Mouse (Mus musculus) forebrain, embryonic 12.5 days (tissue): ENCODE measurements around the gene Elmo2. TPM values are rescaled to one million over a fixed set of nuclear protein-coding genes. Genes with fewer than 3 reads are reported as not detected.
A peak's percentile ranks its signal among the peaks of the same experiment; 100 is the strongest.

ENCODE experiments used
- ATAC-seq: fragments of 200-750 bp; cut with Nextera tagmentation; 2 replicates; pipeline ENCODE4 v1.8.0; 2017; ENCODE audit warnings: moderate TSS enrichment; ENCODE audit not compliant: low FRiP score
- H3K27ac ChIP-seq: fragments of 300-500 bp; sonication (generic); 2 replicates; pipeline ENCODE4 v1.5.1; 2016; ENCODE audit warnings: mild to moderate bottlenecking
- H3K27me3 ChIP-seq: fragments of 300-500 bp; sonication (generic); 2 replicates; pipeline ENCODE4 v1.6.1; 2016; ENCODE audit warnings: mild to moderate bottlenecking
- H3K36me3 ChIP-seq: fragments of 300-500 bp; sonication (generic); replicated peaks from 2 replicates; pipeline ENCODE4 v1.6.1; 2016; ENCODE audit warnings: mild to moderate bottlenecking
- H3K4me1 ChIP-seq: fragments of 300-500 bp; sonication (generic); 2 replicates; pipeline ENCODE4 v1.6.1; 2016
- H3K4me2 ChIP-seq: fragments of 300-500 bp; sonication (generic); 2 replicates; pipeline ENCODE4 v1.6.1; 2016; ENCODE audit warnings: mild to moderate bottlenecking, moderate library complexity
- H3K4me3 ChIP-seq: fragments of 300-500 bp; sonication (generic); replicated peaks from 2 replicates; pipeline ENCODE4 v1.5.1; 2016; ENCODE audit warnings: mild to moderate bottlenecking
- H3K9ac ChIP-seq: fragments of 300-500 bp; sonication (generic); 2 replicates; pipeline ENCODE4 v1.6.1; 2016; ENCODE audit warnings: mild to moderate bottlenecking
- H3K9me3 ChIP-seq: fragments of 300-500 bp; sonication (generic); 2 replicates; pipeline ENCODE4 v1.6.1; 2016
- WGBS: fragments of 180-500 bp; shearing (Covaris S2); methylation state at CpG from one replicate; pipeline ENCODE4 v1.1.7; 2016; 5-methylcytosine and 5-hydroxymethylcytosine counted together
- polyA plus RNA-seq: library from polyadenylated mRNA; unstranded; fragments of >200 nt; fragmentation: Nextera tagmentation; extraction: Ambion mirVana; gene quantifications from 2 replicates; pipeline ENCODE4 v1.2.1, GENCODE M21; 2016

The Elmo2 gene
- polyA plus RNA-seq, 1 experiment from 2014 or later = 94.6 TPM

- Histone ChIP-seq H3K4me2 (peak overlapping the region; percentile 92), H3K4me1 (peaks cover 27% of the 10 kb centered on the region), H3K27ac (no peak overlapping the region), H3K4me3 (peak overlapping the region; percentile 78), H3K36me3 (peaks cover 40% of the 10 kb centered on the region), H3K9me3 (no peaks in the 10 kb centered on the region), H3K27me3 (no peaks in the 10 kb centered on the region), H3K9ac (peak overlapping the region; percentile 78)
- WGBS = 75% methylated on average over 18 of the region's 18 CpGs
- no peak for ATAC-seq
Observed at GRCm38 (mm10) chr2:165286361-165287201, 39.7 kb downstream of the Elmo2 start.

- H3K9me3 ChIP-seq = no peaks in the 10 kb centered on the region
- 90% methylated on average over 8 of the region's 8 CpGs for WGBS
- no peaks in the 10 kb centered on the region for H3K27me3 ChIP-seq
- no peak for ATAC-seq
- H3K4me2 ChIP-seq = no peak overlapping the region
- peaks cover 35% of the 10 kb centered on the region for H3K36me3 ChIP-seq
- no peak overlapping the region for H3K9ac ChIP-seq
- peaks cover 27% of the 10 kb centered on the region for H3K4me1 ChIP-seq
- no peak overlapping the region for H3K4me3 ChIP-seq
- no peak overlapping the region for H3K27ac ChIP-seq
Observed at GRCm38 (mm10) chr2:165285621-165286020, 40.7 kb downstream of the Elmo2 start.

- Histone ChIP-seq H3K9me3 (no peaks in the 10 kb centered on the region), H3K27me3 (no peaks in the 10 kb centered on the region), H3K4me3 (no peak overlapping the region), H3K36me3 (peaks cover 32% of the 10 kb centered on the region), H3K27ac (no peak overlapping the region), H3K4me1 (peaks cover 30% of the 10 kb centered on the region), H3K4me2 (no peak overlapping the region), H3K9ac (no peak overlapping the region)
- 88% methylated on average over 3 of the region's 3 CpGs for WGBS
- ATAC-seq = no peak
Observed at GRCm38 (mm10) chr2:165285034-165285433, 41.2 kb downstream of the Elmo2 start.

- Histone ChIP-seq H3K36me3 (peaks cover 26% of the 10 kb centered on the region), H3K27ac (no peak overlapping the region), H3K27me3 (no peaks in the 10 kb centered on the region), H3K4me3 (no peak overlapping the region), H3K9me3 (no peaks in the 10 kb centered on the region), H3K4me2 (no peak overlapping the region), H3K4me1 (peaks cover 37% of the 10 kb centered on the region), H3K9ac (no peak overlapping the region)
- 93% methylated on average over 7 of the region's 7 CpGs for WGBS
- no peak for ATAC-seq
Observed at GRCm38 (mm10) chr2:165284377-165284776, 41.9 kb downstream of the Elmo2 start.

GRCm38 (mm10) chr2:165283644-165284043 lies 42.6 kb downstream of the Elmo2 start:
- Histone ChIP-seq H3K36me3 (peaks cover 19% of the 10 kb centered on the region), H3K27me3 (no peaks in the 10 kb centered on the region), H3K4me2 (no peak overlapping the region), H3K4me3 (no peak overlapping the region), H3K9me3 (no peaks in the 10 kb centered on the region), H3K4me1 (peaks cover 36% of the 10 kb centered on the region), H3K9ac (no peak overlapping the region), H3K27ac (no peak overlapping the region)
- no peak for ATAC-seq
- 93% methylated on average over 3 of the region's 3 CpGs for WGBS

- H3K9me3 ChIP-seq = no peaks in the 10 kb centered on the region
- ATAC-seq = no peak
- 57% methylated on average over 5 of the region's 6 CpGs for WGBS
Observed at GRCm38 (mm10) chr2:165281779-165282311, 44.4 kb downstream of the Elmo2 start.

GRCm38 (mm10) chr2:165279351-165279750 lies 46.9 kb downstream of the Elmo2 start:
- H3K4me1 ChIP-seq = peaks cover 35% of the 10 kb centered on the region

More at GRCm38 (mm10) chr2:165281779-165282311, 44.4 kb downstream of the Elmo2 start:
- peaks cover 30% of the 10 kb centered on the region for H3K36me3 ChIP-seq
- H3K4me3 ChIP-seq = no peak overlapping the region
- no peak overlapping the region for H3K27ac ChIP-seq
- H3K4me1 ChIP-seq = peaks cover 22% of the 10 kb centered on the region
- H3K27me3 ChIP-seq = no peaks in the 10 kb centered on the region
- no peak overlapping the region for H3K4me2 ChIP-seq
- H3K9ac ChIP-seq = no peak overlapping the region

GRCm38 (mm10) chr2:165277188-165277740 lies 49.0 kb downstream of the Elmo2 start:
- ATAC-seq = no peak
- WGBS = 85% methylated on average over 5 of the region's 5 CpGs
- Histone ChIP-seq H3K9ac (no peak overlapping the region), H3K27me3 (peaks cover 9% of the 10 kb centered on the region; the same call in 1 of the 2 replicates), H3K4me3 (no peak overlapping the region), H3K27ac (no peak overlapping the region), H3K4me2 (no peak overlapping the region), H3K4me1 (peaks cover 47% of the 10 kb centered on the region), H3K9me3 (no peaks in the 10 kb centered on the region), H3K36me3 (peaks cover 21% of the 10 kb centered on the region)

More at GRCm38 (mm10) chr2:165279351-165279750, 46.9 kb downstream of the Elmo2 start:
- Histone ChIP-seq H3K4me3 (no peak overlapping the region), H3K4me2 (no peak overlapping the region), H3K9me3 (no peaks in the 10 kb centered on the region), H3K36me3 (peaks cover 33% of the 10 kb centered on the region), H3K9ac (no peak overlapping the region), H3K27ac (peak overlapping the region; percentile 31; the same call in 1 of the 2 replicates), H3K27me3 (no peaks in the 10 kb centered on the region)
- no peak for ATAC-seq
- WGBS = 19% methylated on average over 10 of the region's 10 CpGs

- peak; percentile 54 for ATAC-seq
- Histone ChIP-seq H3K9ac (no peak overlapping the region), H3K4me3 (no peak overlapping the region), H3K27me3 (peaks cover 14% of the 10 kb centered on the region; the same call in 1 of the 2 replicates), H3K36me3 (peaks cover 19% of the 10 kb centered on the region), H3K27ac (peak overlapping the region; percentile 82), H3K9me3 (no peaks in the 10 kb centered on the region), H3K4me1 (peaks cover 56% of the 10 kb centered on the region), H3K4me2 (0 out of 2 replicates have a peak overlapping the region, but pooled peaks have one; percentile 15)
- WGBS = 29% methylated on average over 8 of the region's 8 CpGs
Observed at GRCm38 (mm10) chr2:165275824-165276223, 50.5 kb downstream of the Elmo2 start.

GRCm38 (mm10) chr2:165275124-165275640 lies 51.1 kb downstream of the Elmo2 start:
- peak; percentile 79 for ATAC-seq
- peak overlapping the region; percentile 82 for H3K27ac ChIP-seq
- peak overlapping the region; percentile 36; the same call in 1 of the 2 replicates for H3K9ac ChIP-seq
- H3K9me3 ChIP-seq = no peaks in the 10 kb centered on the region
- H3K4me3 ChIP-seq = no peak overlapping the region
- peak overlapping the region; percentile 15; the same call in 1 of the 2 replicates for H3K4me2 ChIP-seq
- H3K4me1 ChIP-seq = peaks cover 61% of the 10 kb centered on the region
- 20% methylated on average over 8 of the region's 8 CpGs for WGBS
- H3K27me3 ChIP-seq = peaks cover 14% of the 10 kb centered on the region; the same call in 1 of the 2 replicates
- peaks cover 14% of the 10 kb centered on the region for H3K36me3 ChIP-seq

GRCm38 (mm10) chr2:165273589-165273988 lies 52.7 kb downstream of the Elmo2 start:
- H3K9ac ChIP-seq = no peak overlapping the region
- H3K36me3 ChIP-seq = peaks cover 14% of the 10 kb centered on the region
- peaks cover 48% of the 10 kb centered on the region for H3K4me1 ChIP-seq
- peaks cover 20% of the 10 kb centered on the region; the same call in 1 of the 2 replicates for H3K27me3 ChIP-seq
- H3K4me3 ChIP-seq = no peak overlapping the region
- no peak for ATAC-seq
- no peak overlapping the region for H3K27ac ChIP-seq
- 41% methylated on average over 4 of the region's 4 CpGs for WGBS
- no peaks in the 10 kb centered on the region for H3K9me3 ChIP-seq
- H3K4me2 ChIP-seq = no peak overlapping the region

- Histone ChIP-seq H3K27ac (no peak overlapping the region), H3K36me3 (no peaks in the 10 kb centered on the region), H3K9ac (no peak overlapping the region), H3K4me1 (peaks cover 60% of the 10 kb centered on the region), H3K9me3 (no peaks in the 10 kb centered on the region), H3K27me3 (peaks cover 30% of the 10 kb centered on the region; the same call in 1 of the 2 replicates), H3K4me2 (no peak overlapping the region), H3K4me3 (no peak overlapping the region)
- WGBS = 3% methylated on average over 8 of the region's 8 CpGs
- no peak for ATAC-seq
Observed at GRCm38 (mm10) chr2:165271326-165271725, 55.0 kb downstream of the Elmo2 start.
